Mouse (Mus musculus) midbrain, embryonic 14.5 days (tissue): ENCODE measurements around the gene Sbno1. TPM values are rescaled to one million over a fixed set of nuclear protein-coding genes. Genes with fewer than 3 reads are reported as not detected.

Source experiments
- ATAC-seq: fragments of 200-750 bp; cut with Nextera tagmentation; 2 replicates; pipeline ENCODE4 v1.8.0; 2017; ENCODE audit warnings: moderate number of reproducible peaks, moderate library complexity; ENCODE audit not compliant: low FRiP score, low TSS enrichment
- DNase-seq: peaks from one replicate; pipeline ENCODE4 v3.0.0-alpha.2; 2015
- H3K27ac ChIP-seq: fragments of 300-500 bp; sonication (generic); replicated peaks from 2 replicates; pipeline ENCODE4 v1.5.1; 2014; ENCODE audit warnings: mild to moderate bottlenecking, low read depth, low read length, moderate library complexity
- H3K27me3 ChIP-seq: fragments of 300-500 bp; sonication (generic); 2 replicates; pipeline ENCODE4 v1.6.1; 2014; ENCODE audit warnings: low read length, control low read depth, mixed read lengths; ENCODE audit not compliant: control insufficient read depth, insufficient read depth
- H3K36me3 ChIP-seq: fragments of 300-500 bp; sonication (generic); 2 replicates; pipeline ENCODE4 v1.6.1; 2014; ENCODE audit warnings: low read length, control low read depth; ENCODE audit not compliant: control insufficient read depth, insufficient read depth
- H3K4me1 ChIP-seq: fragments of 300-500 bp; sonication (generic); 2 replicates; pipeline ENCODE4 v1.6.1; 2014; ENCODE audit warnings: mild to moderate bottlenecking, antibody characterized with exemption, low read length, control low read depth; ENCODE audit not compliant: control insufficient read depth, insufficient read depth
- H3K4me2 ChIP-seq: fragments of 300-500 bp; sonication (generic); 2 replicates; pipeline ENCODE4 v1.6.1; 2014; ENCODE audit warnings: mild to moderate bottlenecking, low read length, moderate library complexity
- H3K4me3 ChIP-seq: fragments of 300-500 bp; sonication (generic); replicated peaks from 2 replicates; pipeline ENCODE4 v1.5.1; 2014; ENCODE audit warnings: low read depth, low read length
- H3K9ac ChIP-seq: fragments of 300-500 bp; sonication (generic); replicated peaks from 2 replicates; pipeline ENCODE4 v1.6.1; 2014; ENCODE audit warnings: mild to moderate bottlenecking, low read length, moderate library complexity
- H3K9me3 ChIP-seq: fragments of 300-500 bp; sonication (generic); 2 replicates; pipeline ENCODE4 v1.6.1; 2016; ENCODE audit warnings: low read length, control low read depth, mixed read lengths; ENCODE audit not compliant: control insufficient read depth
- whole genome bisulfite sequencing: fragments of 180-500 bp; shearing (Covaris S2); extraction: QIAGEN DNeasy Blood & Tissue Kit; methylation state at CpG from one replicate; pipeline ENCODE4 v1.1.7; 2014; 5-methylcytosine and 5-hydroxymethylcytosine counted together
- polyA plus RNA-seq: library from polyadenylated mRNA; unstranded; fragments of >200 nt; fragmentation: Nextera tagmentation; extraction: Ambion mirVana; gene quantifications from 2 replicates; pipeline ENCODE4 v1.2.1, GENCODE M21; 2014

The Sbno1 gene
- polyA plus RNA-seq, 1 experiment from 2014 or later, result 114 TPM

- Histone ChIP-seq H3K9ac (no peak overlapping the region), H3K36me3 (no peaks in the 10 kb centered on the region), H3K4me1 (peaks cover 3% of the 10 kb centered on the region; the same call in 1 of the 2 replicates), H3K4me2 (no peak overlapping the region), H3K9me3 (no peaks in the 10 kb centered on the region), H3K4me3 (no peak overlapping the region), H3K27me3 (no peaks in the 10 kb centered on the region), H3K27ac (no peak overlapping the region)
- 88% methylated on average over 5 of the region's 5 CpGs for WGBS
- no peak for ATAC-seq
- DNase-seq, result no peak
These were observed 12.4 kb upstream of the Sbno1 start for GRCm38 (mm10) chr5:124438229-124438628.

GRCm38 (mm10) chr5:124433048-124433447 is 7.2 kb upstream of the Sbno1 start:
- Histone ChIP-seq H3K27ac (no peak overlapping the region), H3K27me3 (no peaks in the 10 kb centered on the region), H3K9me3 (no peaks in the 10 kb centered on the region), H3K4me2 (no peak overlapping the region), H3K4me3 (no peak overlapping the region), H3K4me1 (no peaks in the 10 kb centered on the region), H3K36me3 (no peaks in the 10 kb centered on the region), H3K9ac (no peak overlapping the region)
- no peak for DNase-seq
- 76% methylated on average over 2 of the region's 2 CpGs for WGBS
- no peak for ATAC-seq

DNA sequence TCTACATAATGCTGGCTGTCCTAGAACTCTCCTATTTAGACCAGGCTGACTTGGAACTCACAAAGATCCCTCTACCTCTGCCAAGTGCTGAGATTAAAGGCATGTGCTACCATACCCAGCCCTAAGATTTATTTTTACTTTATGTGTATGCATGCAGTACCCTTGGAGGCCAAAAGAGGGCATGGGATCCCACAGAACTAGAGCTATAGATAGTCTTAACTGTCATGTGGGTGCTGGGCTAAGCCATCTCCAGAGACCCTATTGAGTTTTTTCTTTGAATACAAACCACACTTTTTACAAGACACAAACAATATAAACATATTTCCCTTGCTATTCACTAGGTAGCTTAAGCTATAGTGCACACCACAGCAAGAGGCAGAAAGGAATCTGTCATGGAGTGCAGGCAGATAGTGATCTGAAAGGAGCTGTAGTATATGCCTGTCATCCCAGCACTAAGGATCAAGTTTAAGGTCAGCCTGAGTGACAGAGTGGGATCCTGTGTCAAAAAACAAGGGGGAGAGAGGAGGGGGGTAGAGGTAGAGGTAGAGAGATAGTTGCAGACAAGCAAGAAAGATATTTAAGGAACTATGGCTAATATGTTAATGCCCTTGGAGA is 6.7 kb upstream of the Sbno1 start:
- Histone ChIP-seq H3K9me3 (no peaks in the 10 kb centered on the region), H3K4me3 (no peak overlapping the region), H3K4me1 (no peaks in the 10 kb centered on the region), H3K36me3 (no peaks in the 10 kb centered on the region), H3K9ac (no peak overlapping the region), H3K27me3 (no peaks in the 10 kb centered on the region), H3K27ac (no peak overlapping the region), H3K4me2 (no peak overlapping the region)
- ATAC-seq (no peak), DNase-seq (peak; percentile 83)

GRCm38 (mm10) chr5:124426475-124427071 is 772 bp upstream of the Sbno1 start:
- WGBS, result 97% methylated on average over 10 of the region's 10 CpGs
- peaks cover 7% of the 10 kb centered on the region for H3K4me1 ChIP-seq
- H3K9ac ChIP-seq, result peak overlapping the region; percentile 83; the same call in 1 of the 2 replicates
- H3K4me2 ChIP-seq, result peak overlapping the region; percentile 51
- H3K27ac ChIP-seq, result peak overlapping the region; percentile 94
- peak overlapping the region; percentile 97 for H3K4me3 ChIP-seq
- no peak for DNase-seq
- no peaks in the 10 kb centered on the region for H3K36me3 ChIP-seq
- no peak for ATAC-seq
- no peaks in the 10 kb centered on the region for H3K9me3 ChIP-seq
- no peaks in the 10 kb centered on the region for H3K27me3 ChIP-seq

DNA sequence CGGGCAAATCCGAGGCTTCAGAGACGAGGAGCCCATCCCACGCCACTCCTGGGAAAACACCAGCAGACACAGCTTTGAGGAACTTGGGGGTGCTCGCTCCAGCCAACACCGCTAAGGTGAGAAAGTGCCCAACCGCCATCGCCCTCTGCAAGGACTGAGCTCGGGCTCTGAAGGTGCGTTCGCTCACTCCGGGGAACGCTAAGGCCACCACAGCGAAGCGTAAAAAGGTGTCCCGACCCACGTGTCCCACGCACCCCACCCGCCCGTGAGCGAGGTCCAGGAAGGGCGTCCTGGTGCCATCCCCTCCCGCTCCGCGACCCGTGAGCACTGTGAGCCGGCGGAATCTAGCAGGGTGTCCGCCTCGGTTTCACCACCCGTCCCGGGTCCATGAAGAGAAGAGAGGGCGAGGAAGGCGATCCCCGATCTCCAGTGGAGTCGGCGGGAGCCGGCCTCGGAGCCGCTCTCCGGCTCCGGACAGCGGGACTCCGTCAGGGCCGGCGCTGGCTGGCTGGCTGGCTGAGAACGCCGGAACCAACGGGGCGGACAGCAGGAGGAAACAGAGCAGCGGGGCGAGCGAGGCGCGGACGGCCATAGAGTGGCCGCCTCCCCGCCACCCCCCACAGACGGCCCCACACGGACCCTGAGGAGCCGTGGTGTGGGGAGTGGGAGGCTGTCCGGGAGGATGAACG is 934 bp downstream of the Sbno1 start:
- Histone ChIP-seq H3K9ac (peak overlapping the region; percentile 83), H3K9me3 (no peaks in the 10 kb centered on the region), H3K27ac (peak overlapping the region; percentile 94), H3K4me3 (peak overlapping the region; percentile 97), H3K4me2 (peak overlapping the region; percentile 86), H3K4me1 (peaks cover 7% of the 10 kb centered on the region), H3K36me3 (no peaks in the 10 kb centered on the region), H3K27me3 (no peaks in the 10 kb centered on the region)
- DNase-seq (peak; percentile 31), ATAC-seq (peak; percentile 71)
- WGBS, result under 1% methylated on average over 63 of the region's 63 CpGs

GRCm38 (mm10) chr5:124424200-124424722 is 1.5 kb downstream of the Sbno1 start:
- Histone ChIP-seq H3K36me3 (no peaks in the 10 kb centered on the region), H3K4me1 (peaks cover 7% of the 10 kb centered on the region), H3K4me3 (peak overlapping the region; percentile 97), H3K27ac (0 out of 2 replicates have a peak overlapping the region, but pooled peaks have one; percentile 94), H3K9me3 (no peaks in the 10 kb centered on the region), H3K4me2 (peak overlapping the region; percentile 86), H3K9ac (peak overlapping the region; percentile 83), H3K27me3 (no peaks in the 10 kb centered on the region)
- DNase-seq, result peak; percentile 26
- ATAC-seq, result no peak
- WGBS, result 3% methylated on average over 14 of the region's 14 CpGs

DNA sequence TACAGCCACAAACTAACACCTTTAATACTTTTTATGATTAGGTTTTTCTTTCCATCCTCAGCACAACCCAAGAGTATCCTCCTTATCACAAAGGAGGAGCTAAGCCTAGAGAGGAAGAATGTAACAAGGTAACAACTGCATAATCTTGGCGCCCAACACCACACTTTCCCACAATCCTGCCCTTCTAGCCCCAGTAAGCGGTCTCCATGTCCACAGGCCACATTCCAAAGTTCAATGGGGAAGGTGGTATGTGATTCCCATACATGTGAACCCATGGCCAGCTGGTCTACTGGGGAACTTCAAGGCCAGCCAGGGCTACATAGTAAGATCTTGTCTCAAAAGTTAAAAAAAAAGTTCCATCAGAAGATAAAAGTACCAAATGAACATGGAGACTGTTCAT is 4.0 kb downstream of the Sbno1 start:
- H3K4me3 ChIP-seq, result no peak overlapping the region
- no peaks in the 10 kb centered on the region for H3K27me3 ChIP-seq
- no peak overlapping the region for H3K27ac ChIP-seq
- H3K9ac ChIP-seq, result no peak overlapping the region
- no peak for ATAC-seq
- no peaks in the 10 kb centered on the region for H3K9me3 ChIP-seq
- no peak for DNase-seq
- H3K4me1 ChIP-seq, result peaks cover 7% of the 10 kb centered on the region
- H3K36me3 ChIP-seq, result no peaks in the 10 kb centered on the region
- no peak overlapping the region for H3K4me2 ChIP-seq
- WGBS, result 94% methylated on average over 2 of the region's 2 CpGs

DNA sequence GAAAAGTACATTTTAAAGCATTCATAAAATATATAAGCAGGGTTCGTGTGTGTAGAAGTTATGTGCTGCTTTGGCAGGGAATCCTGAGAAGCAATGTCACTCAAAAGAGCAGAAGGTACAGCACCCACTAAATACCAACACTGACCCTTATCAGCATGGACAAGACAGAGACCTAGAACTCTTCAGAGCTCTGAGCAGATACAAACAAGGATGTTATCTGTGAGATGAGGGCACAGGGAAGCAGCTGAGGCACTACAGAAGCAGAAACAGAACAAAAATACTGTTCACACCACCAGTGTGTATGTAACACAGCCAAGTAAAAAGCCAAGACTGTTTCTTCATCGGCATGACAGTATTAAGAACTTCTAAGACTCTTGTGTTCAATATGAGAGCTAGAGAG is 6.9 kb downstream of the Sbno1 start:
- H3K4me2 ChIP-seq, result no peak overlapping the region
- H3K4me3 ChIP-seq, result no peak overlapping the region
- H3K27me3 ChIP-seq, result no peaks in the 10 kb centered on the region
- no peak overlapping the region for H3K27ac ChIP-seq
- H3K36me3 ChIP-seq, result peaks cover 6% of the 10 kb centered on the region; the same call in 1 of the 2 replicates
- H3K9me3 ChIP-seq, result no peaks in the 10 kb centered on the region
- 94% methylated on average over 2 of the region's 2 CpGs for WGBS
- peaks cover 2% of the 10 kb centered on the region for H3K4me1 ChIP-seq
- ATAC-seq, result no peak
- DNase-seq, result no peak
- H3K9ac ChIP-seq, result no peak overlapping the region
